Mouse (Mus musculus): ENCODE results near the gene Ncor2. TPM values are rescaled to one million over a fixed set of nuclear protein-coding genes. Genes with fewer than 3 reads are reported as not detected.
A peak's percentile ranks its signal among the peaks of the same experiment; 100 is the strongest.
"Not testable (repeated sequence)": the region's sequence is repeated elsewhere in the genome, so short reads cannot be mapped to it uniquely, and the experiment has no call there.

Ncor2 gene
- total and polyA plus RNA-seq, 3 experiments, result 5.0 to 46.8 TPM; not detected in 1

DNA sequence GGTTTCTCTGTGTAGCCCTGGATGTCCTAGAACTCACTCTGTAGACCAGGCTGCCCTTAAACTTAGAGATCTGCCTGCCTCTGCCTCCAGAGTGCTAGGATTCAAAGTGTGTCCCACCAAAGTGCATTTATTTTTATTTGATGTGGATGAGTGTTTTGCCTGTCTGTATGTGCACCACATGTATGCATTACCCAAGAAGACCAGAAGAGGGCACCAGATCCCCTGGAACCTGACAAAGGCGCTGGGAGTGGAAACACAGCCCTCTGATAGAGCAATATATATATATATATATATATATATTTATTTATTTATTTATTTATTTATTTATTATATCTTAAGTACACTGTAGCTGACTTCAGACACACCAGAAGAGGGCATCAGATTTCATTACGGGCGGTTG, 25.9 kb upstream of the Ncor2 start:
- peak; percentile 39 for DNase-seq (ENCODE audit: low read depth, low spot score)
- H3K36me3 ChIP-seq (ENCODE audit: control insufficient read depth in 1 of 2, insufficient read depth in 2 of 2, low read length in 2 of 2); H3K27ac ChIP-seq (ENCODE audit: control insufficient read depth, low read depth, low read length); H3K27me3 ChIP-seq (ENCODE audit: control insufficient read depth in 1 of 2, insufficient read depth in 2 of 2, low read length in 2 of 2); H3K9me3 ChIP-seq (replicated peaks; ENCODE audit: insufficient read depth, low read length); H3K4me1 ChIP-seq (ENCODE audit: control insufficient read depth in 1 of 2, insufficient read depth in 2 of 2, low read length in 2 of 2); H3K79me2 ChIP-seq (ENCODE audit: control insufficient read depth, insufficient read depth, low read length, poor library complexity); H3K9ac ChIP-seq (ENCODE audit: control insufficient read depth, low read depth, low read length, poor library complexity, severe bottlenecking); H3K4me3 ChIP-seq (ENCODE audit: control insufficient read depth in 1 of 2, insufficient read depth in 1 of 2, low read depth in 2 of 2, low read length in 2 of 2): not testable (repeated sequence)
- TF ChIP-seq SMC3 (IDR thresholded peaks at IDR 0.05; ENCODE audit: low read depth, low read length), result 0 out of 2 replicates have a peak, but pooled peaks have one; percentile 16
- TF ChIP-seq RAD21 (IDR thresholded peaks at IDR 0.05; ENCODE audit: low read depth, low read length), result peak; percentile 22
- TF ChIP-seq CTCF (IDR thresholded peaks at IDR 0.05 in 2 of 3, conservative IDR thresholded peaks at IDR 0.05 in 1 of 3; ENCODE audit: control insufficient read depth in 1 of 3, insufficient read depth in 1 of 3, low read depth in 2 of 3, low read length in 3 of 3, poor library complexity in 1 of 3, severe bottlenecking in 1 of 3), result peak; percentile 16 to 43 (median 40); a peak in 4 of 6 replicates

DNA sequence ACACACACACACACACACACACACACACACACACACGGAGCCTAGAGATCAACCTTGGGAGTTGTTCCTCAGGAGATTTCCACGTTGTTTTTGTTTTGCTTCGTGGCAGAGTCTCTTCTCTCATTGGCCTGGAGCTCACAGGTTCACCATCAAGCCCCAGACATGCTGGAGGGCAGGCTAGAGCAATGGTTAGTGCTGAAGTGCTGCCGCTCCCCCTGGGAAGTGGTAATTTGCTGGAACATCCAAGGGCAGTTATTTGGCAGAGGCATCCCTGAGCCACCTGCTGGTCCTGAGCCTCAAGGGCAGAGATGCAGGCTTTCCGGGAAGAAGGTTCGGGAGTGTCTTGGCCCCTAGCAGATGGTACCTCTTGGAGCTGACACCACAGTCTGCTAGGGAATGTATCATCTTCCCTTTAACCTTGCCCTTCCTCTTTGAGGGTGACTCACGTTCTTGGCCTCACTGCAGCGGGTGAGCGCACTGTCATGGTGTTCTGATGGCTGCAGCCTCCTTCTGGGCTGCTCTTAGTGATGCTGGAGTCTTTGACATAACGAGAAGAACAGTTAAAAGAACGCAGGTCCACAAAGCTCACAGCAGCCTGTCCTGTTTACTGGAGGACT, 25.3 kb upstream of the Ncor2 start:
- no peak overlapping the region for H3K27ac ChIP-seq (ENCODE audit: control insufficient read depth, low read depth, low read length)
- no peaks in the 10 kb centered on the region for H3K4me1 ChIP-seq (ENCODE audit: control insufficient read depth in 1 of 2, insufficient read depth in 2 of 2, low read length in 2 of 2)
- no peak for DNase-seq (ENCODE audit: low read depth, low spot score)
- no peak for TF ChIP-seq CHD1 (IDR thresholded peaks at IDR 0.05; ENCODE audit: low read depth, low read length)
- no peak for TF ChIP-seq SIN3A (IDR thresholded peaks at IDR 0.05; ENCODE audit: low read length)
- TF ChIP-seq CHD2 (IDR thresholded peaks at IDR 0.05; ENCODE audit: low read length), result no peak
- no peak for TF ChIP-seq ELF1 (IDR thresholded peaks at IDR 0.05; ENCODE audit: low read depth, low read length)
- TF ChIP-seq NELFE (IDR thresholded peaks at IDR 0.05; ENCODE audit: low read depth, low read length), result no peak
- TF ChIP-seq E2F4 (IDR thresholded peaks at IDR 0.05; ENCODE audit: borderline replicate concordance, low read depth, low read length), result no peak
- TF ChIP-seq USF1 (IDR thresholded peaks at IDR 0.05; ENCODE audit: low read depth, low read length), result no peak
- no peak for TF ChIP-seq MAFK (IDR thresholded peaks at IDR 0.05; ENCODE audit: borderline replicate concordance, low read depth, low read length)
- no peak for TF ChIP-seq HCFC1 (IDR thresholded peaks at IDR 0.05; ENCODE audit: low read depth, low read length)
- TF ChIP-seq JUND (IDR thresholded peaks at IDR 0.05; ENCODE audit: low read depth, low read length), result no peak
- no peak for TF ChIP-seq SMC3 (IDR thresholded peaks at IDR 0.05; ENCODE audit: low read depth, low read length)
- no peak for TF ChIP-seq ZMIZ1 (IDR thresholded peaks at IDR 0.05; ENCODE audit: low read depth, low read length)
- TF ChIP-seq NRF1 (IDR thresholded peaks at IDR 0.05; ENCODE audit: insufficient read depth, low read depth, low read length, poor library complexity, severe bottlenecking), result no peak
- TF ChIP-seq POLR2AphosphoS2 (IDR thresholded peaks at IDR 0.05; ENCODE audit: low read length), result no peak
- no peak for TF ChIP-seq EP300 (IDR thresholded peaks at IDR 0.05; ENCODE audit: low read depth in 1 of 2, low read length in 2 of 2)
- TF ChIP-seq KAT2A (conservative IDR thresholded peaks at IDR 0.05; ENCODE audit: low read depth, low read length), result no peak
- TF ChIP-seq POLR2A (IDR thresholded peaks at IDR 0.05; ENCODE audit: control insufficient read depth in 1 of 2, insufficient read depth in 1 of 2, low read depth in 1 of 2, low read length in 2 of 2, poor library complexity in 1 of 2), result no peak
- TF ChIP-seq BHLHE40 (IDR thresholded peaks at IDR 0.05; ENCODE audit: borderline replicate concordance, low read depth, low read length), result no peak
- no peak for TF ChIP-seq ZKSCAN1 (IDR thresholded peaks at IDR 0.05; ENCODE audit: low read depth, low read length)
- TF ChIP-seq ZC3H11A (IDR thresholded peaks at IDR 0.05; ENCODE audit: low read depth, low read length), result no peak
- no peaks in the 10 kb centered on the region for H3K9me3 ChIP-seq (replicated peaks; ENCODE audit: insufficient read depth, low read length)
- no peak overlapping the region for H3K4me3 ChIP-seq (ENCODE audit: control insufficient read depth in 1 of 2, insufficient read depth in 1 of 2, low read depth in 2 of 2, low read length in 2 of 2)
- H3K9ac ChIP-seq (ENCODE audit: control insufficient read depth, low read depth, low read length, poor library complexity, severe bottlenecking), result no peak overlapping the region
- peaks cover 0 to 2% of the 10 kb centered on the region in 2 experiments; a peak in 1 of 4 replicates for H3K27me3 ChIP-seq (ENCODE audit: control insufficient read depth in 1 of 2, insufficient read depth in 2 of 2, low read length in 2 of 2)
- no peaks in the 10 kb centered on the region for H3K79me2 ChIP-seq (ENCODE audit: control insufficient read depth, insufficient read depth, low read length, poor library complexity)
- H3K36me3 ChIP-seq (ENCODE audit: control insufficient read depth in 1 of 2, insufficient read depth in 2 of 2, low read length in 2 of 2), result no peaks in the 10 kb centered on the region
